Mouse (Mus musculus) thymus, postnatal 25 days (tissue): ENCODE measurements at regions not wholly inside any gene's neighbourhood (a gene's known extent, or its start where the extent isn't known, plus 50 kb on each side); places are given as distances from the start of the nearest gene placed in this dataset.

Experiments used
- DNase-seq: peaks from one replicate; pipeline ENCODE4 v3.0.0; 2022

DNA sequence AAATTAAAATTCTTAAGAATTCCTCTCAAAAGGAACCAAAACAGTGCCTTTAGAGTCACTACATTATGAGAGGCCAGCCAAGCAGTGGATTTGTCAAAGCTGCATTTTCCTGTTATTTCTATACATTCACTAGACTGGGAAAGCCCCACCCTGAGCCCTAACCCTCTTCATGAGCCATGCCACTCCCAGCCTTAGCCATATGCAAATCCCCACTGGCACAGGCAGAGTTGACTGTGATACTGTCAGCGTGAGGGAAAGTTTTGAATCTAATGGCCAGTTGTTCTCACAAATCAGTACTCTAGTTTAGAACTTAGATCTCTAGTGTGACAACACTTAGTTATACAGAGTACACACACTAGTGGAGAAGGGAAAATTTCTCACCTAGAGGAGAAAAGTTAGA is 486.4 kb downstream of the Inhba start:
- DNase-seq, result no peak

DNA sequence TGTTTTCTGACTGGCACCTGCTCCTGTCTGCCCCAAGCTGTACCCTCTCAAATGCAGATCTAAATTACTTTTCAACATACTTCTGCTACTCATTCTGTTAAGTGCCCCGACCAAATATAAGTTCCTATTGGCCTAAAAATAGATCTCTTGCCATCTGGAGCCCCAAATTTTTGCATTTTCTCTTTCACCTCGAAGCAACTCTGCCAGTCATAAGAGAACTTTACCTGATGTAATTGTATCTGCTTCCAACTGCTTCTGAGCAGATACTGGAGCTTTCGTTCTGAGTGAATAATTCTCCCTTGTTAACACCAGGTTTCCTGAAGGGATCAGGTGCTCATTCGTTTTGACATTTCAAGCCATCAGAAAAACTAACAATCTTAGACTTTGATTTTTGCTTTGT is 501.2 kb downstream of the Inhba start:
- no peak for DNase-seq

DNA sequence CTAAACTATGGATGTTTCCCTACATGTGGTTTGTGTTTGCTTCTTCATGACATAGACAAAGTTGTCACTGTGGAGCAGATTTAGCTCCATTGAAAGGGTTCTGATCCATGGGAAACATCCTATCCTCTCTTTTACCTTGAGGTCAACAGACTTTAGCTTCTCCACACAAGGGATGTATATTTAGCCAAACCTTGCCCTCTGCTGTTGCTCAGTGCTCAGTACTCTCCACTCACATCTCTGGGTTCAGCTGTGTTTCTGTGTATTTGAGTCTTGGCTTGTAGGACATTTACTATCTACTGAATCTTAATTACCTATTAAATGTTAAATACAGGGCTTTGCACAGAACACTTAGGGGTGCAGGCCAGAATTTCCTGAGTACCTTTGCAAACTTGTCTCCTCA is 503.5 kb downstream of the Inhba start:
- DNase-seq, result no peak

DNA sequence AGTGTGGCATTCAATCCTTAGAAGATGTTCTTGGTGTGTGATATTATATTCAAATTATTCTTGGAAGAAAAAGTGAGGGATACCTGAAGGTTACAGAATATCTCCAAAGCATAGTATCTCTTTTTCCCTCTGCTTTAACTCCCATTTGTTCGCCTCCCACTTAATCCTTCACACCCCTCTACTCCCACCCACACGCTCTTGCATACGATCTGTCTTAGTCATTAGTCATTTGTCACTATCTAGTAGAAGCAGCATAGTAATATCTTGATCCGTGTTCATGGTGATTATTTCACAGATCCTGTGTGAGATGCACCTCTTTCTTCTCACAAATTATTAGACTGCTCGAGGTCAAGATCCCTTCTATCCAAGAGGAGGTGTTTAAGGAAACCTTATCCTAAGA is 517.4 kb downstream of the Inhba start:
- DNase-seq, result no peak

DNA sequence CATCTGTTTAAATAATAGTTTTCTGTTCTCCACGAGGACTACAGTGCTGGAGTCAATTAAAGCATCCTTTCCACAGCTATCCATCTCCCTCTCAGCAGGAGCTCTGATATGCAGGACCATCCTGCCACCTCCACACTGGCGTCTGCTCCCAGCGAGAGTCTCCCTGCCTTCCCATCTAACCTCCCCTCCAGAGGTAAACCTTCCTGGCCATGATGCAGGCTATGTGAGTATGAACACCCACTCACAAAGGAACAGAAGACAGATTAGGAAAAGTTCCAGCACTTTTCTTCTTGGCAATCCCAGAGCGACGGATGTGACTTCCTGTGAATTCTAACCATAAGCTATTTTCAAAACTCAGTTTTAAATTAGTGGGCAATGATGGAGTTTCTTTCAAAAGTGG is 532.1 kb downstream of the Inhba start:
- DNase-seq, result no peak

DNA sequence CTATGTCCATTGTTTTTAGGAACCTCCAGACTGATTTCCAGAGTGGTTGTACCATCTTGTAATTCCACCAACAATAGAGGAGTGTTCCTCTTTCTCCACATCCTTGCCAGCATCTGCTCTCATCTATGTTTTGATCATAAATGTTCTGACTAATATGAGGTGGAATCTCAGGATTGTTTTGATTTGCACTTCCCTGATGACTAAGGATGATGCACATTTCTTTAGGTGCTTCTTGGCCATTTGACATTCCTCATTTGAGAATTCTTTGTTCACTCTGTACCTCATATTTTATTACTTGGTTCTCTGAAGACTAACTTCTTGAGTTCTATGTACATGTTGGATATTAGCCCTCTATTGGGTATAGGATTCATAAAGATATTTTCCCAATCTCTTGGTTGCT is 538.4 kb downstream of the Inhba start:
- DNase-seq, result no peak

DNA sequence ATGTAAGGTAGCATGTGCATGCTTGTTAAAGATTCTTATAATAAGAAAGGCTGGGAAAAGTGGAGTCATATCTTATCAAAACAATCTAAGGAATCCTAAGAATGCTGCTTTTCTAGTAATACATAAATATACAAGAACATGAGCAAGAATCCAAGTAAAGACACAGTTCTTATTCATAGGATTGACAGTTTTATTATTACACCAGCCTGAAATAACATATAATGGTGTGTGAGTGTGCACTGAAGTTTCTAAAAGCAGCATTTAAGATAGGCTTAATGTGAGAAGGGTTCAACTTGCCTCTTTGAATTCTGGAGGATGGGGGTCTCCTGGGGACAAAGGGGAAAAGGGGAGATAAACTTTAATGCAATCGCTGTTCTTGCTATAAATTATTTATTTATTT is 553.3 kb downstream of the Inhba start:
- DNase-seq, result no peak

DNA sequence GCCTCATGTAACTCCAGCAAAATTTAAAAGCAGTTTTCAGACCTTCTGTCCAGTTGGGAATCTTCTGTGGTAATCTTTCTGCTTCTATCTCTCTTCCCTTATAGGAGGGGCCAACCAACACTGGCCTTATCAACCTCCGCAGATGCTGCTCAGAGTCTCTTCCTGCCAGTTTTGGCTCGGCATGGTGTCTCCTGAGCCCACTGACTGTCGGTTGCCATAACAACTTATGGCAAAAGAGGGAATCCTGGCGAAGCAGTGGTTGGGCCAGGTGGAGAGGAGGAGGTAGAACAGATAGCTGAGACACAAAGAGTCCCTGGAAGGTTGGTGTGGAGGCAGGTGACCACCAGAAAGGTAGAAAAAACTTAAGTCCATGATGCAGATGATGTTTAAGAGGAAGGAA is 562.4 kb downstream of the Inhba start:
- DNase-seq, result no peak

DNA sequence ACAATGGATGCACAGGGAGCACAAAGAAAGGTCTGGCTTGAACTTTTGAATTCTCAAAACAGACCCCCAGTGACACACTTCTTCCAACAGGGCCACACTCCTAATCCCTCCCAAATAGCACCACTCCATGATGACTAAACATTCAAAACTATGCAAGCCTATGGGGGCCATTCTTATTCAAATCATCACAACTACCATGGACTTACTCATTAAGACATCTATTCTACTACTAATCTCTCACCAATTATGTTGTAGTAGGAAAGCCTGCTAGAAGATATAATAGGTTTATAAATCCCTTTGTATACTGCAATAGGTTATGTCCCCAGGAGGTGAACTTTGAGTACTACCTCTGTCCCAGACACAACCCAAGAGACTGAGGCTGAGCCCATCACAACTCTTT is 574.6 kb downstream of the Inhba start:
- DNase-seq, result no peak

DNA sequence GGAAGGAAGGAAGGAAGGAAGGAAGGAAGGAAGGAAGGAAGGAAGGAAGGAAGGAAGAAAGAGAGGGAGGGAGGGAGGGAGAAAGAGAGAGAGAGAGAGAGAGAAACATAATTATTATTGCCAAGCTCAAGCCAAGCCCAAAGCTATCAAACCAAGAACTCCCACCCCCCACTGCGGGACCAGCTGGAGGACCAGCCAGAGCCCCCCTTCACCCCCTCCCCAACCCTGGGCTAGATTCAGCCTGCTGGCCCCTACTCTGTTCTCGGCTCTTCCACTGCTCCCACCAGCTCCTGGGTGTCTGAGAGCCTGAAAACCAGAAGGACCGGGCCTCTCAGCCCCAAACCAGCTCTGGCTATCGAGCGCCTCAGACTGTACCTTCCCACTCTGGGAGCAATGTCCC is 608.1 kb downstream of the Inhba start:
- no peak for DNase-seq

DNA sequence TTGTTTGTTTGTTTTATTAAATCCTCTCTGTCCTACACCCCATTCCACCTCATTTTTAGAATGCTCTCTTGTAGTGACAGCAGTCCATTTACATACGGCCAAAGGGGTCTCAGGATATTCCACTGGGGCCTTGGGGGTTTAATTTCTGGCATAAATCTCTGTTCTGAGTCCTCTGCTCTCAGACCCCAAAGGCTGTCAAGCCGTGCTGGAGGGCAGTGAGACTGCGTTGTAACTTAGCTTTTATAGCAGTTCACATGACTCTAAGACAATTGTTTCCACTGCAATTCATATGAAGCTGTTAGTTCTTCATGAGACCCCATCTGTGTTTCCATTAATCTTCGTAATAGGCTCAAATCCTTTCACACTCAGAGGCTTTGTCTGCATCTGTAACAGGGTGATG is 614.9 kb downstream of the Inhba start:
- DNase-seq, result no peak

DNA sequence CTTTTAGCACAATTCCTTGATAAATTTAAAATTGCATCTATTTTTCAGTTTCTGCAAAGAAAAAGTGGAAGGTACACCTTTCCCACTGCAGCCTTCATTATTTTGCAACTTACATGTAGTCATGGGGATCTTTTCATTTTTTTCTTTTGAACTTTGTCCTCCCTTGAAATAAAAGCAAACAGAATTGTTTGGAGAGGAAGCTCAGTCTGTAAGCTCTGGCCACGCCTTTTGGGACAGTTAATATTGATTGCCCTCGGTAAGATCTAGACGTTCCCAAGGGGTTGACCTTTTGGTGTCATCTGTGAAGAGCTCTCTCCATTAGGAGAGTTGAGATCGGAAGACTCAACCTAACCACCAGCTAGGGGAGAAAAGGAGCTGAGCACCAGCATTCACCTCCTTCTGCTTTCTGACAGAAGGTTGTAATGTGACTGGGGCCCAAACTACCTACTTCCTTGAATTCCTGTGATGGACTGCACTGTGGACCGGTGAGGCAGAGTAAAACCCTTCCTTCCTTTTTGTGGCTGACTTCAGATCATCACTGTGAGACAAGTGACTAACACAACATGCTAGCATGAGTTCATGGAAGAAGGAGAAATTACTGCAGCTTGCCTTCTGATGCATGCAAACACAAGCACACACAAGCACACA is 621.9 kb downstream of the Inhba start:
- DNase-seq, result no peak

DNA sequence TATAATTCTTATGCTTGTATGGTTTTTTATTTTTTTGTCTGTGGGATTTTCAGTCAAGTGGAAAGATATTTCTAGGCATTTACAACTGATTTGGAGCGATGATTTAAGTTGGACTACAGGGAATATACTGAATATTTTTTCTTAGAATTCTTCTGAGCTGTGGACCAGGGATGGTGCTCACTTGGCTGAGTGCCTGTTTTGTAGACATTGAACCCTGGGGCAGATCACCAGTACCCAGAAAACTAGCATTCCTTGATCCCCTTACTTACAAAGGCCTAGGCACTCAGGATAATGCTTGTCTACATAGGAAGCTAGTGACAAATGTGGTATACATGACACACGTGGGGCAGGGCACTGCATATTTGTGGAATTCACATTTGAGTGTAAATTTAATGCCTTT is 624.6 kb downstream of the Inhba start:
- no peak for DNase-seq

DNA sequence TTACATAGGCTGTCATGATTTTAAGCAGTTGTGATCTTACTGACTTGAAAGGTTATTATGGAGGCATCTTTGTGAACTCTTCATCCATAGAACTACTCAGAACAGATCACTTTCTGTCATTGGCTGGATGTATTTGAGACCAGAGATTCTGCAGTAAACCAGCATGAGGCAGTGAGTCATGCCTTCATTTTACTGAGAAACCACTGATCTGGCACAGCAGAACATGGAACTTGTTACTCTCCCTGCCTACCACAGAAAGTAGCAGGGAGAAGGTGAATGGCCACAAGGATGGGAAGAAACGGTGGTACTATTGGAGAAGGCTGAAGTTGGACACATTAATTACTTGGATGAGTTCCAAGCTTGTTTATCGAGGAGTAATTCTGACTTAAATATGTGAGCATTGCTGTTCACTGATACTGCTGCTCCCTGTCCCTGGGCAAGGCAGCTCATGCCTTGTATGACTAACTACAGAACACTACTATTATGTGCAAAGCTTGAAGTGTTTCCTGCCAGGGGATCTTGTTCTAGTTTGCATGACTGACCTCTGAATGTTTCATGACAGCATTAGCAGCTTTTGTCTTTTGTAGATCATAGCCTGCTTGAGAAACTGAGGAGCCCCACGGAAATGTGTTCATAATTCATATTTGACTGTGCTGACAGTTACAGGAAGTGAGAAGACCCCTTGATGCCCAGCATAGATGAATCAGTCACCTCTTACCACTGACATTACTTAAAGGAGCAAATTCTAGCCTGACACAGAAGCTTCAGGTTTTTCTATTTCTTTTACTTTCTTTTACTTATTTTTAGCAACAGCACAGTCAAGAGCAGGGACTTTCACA is 630.2 kb downstream of the Inhba start:
- DNase-seq, result no peak

DNA sequence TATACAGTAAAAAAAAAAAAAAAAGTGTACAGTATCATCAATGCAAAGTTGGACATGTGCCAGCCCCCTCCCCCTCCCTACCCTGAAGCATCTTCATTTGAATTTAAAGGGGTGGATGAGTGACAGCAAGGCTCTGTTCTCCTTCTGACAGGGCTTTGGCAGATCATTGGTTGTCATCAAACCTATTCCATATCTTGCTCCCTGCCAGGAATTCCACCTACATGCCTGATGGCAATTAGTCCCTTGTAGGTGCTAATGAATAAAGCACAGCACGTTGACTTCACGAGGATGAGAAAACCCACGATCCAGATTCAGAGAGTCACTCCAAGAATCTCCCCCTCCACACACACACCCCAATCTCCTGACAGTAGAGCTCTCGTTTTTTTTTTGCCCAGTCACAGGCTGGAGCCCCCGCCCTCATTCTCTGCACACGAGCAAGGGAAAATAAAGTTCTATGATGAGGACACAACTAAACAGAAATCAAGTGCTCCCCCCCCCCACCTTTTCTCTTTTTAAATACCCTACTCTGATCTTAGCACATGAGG is 630.9 kb downstream of the Inhba start:
- DNase-seq, result no peak

DNA sequence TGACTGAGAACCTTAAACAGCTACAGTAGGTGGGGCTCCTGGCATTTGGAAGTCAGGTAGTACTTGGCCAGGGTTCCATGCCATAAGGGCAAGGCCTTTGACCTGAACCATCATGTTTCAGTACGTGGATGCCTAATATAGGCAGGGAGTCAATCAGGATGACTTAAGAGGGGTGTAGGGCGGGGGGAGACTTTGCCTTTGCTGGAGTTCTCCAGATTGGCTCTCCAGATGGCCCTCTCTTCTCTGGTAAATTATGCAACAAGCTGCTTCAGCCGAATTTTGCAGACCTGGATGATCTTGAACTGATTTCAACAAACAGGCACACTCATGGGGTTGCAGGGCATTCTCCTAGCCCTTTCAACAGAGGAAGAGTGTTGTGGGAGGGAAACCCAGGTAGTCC is 633.7 kb downstream of the Inhba start:
- no peak for DNase-seq

DNA sequence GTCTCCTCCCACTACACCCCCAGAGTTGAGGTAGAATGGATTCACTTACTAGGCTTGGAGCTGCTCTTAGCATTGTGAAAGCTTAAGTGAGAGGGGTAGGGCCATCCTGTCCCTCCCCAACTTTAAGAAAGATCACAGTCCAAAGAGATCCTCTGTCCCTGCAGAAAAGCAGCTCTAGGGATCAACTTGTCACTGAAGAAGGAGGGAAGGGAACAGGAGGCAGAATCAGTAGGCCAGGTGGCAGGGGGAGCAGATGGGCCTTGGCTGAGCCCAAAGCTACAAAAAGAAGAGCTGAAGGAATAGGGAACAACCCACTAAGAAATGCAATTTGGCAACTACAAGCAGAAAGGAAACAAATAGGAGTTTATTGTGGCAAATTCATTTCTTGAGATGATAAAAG is 634.4 kb downstream of the Inhba start:
- DNase-seq, result no peak

DNA sequence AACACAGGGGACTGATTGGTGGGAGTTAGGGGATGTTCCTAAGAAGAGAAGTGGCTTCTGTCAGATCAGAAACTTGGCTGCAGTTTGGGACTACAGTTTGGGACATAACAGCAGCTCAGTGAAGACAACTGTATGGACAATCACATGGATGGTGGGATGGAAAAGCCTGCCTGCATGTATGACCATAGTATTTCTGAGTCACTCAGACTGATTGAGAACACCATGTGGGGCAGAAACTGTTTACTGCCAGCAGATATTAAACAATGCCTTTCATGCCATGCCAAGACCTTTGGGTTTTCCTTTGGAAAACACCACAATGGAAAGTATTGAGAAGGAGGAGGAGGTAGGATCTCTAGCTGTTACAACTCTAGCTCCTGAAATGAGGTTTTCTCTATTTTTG is 635.0 kb downstream of the Inhba start:
- no peak for DNase-seq

DNA sequence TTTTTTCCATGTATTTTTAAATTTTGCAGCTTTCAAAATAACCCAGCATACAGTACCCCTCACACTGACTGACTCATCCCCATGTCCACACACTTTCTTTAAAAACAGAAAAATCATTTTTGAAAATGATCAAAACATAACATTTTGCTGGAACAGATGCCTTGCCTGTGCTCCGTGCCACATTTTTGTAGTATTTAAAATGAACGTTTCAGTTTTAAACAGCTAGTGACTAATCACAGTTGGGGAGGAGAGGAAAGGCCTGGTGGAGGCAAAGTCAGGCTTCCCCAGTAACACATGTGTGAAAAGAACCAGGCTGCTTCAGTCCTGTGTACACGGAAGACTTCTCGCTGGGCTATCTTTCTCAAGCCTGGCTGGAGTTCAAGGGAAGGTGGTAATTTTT is 644.5 kb downstream of the Inhba start:
- DNase-seq, result no peak

DNA sequence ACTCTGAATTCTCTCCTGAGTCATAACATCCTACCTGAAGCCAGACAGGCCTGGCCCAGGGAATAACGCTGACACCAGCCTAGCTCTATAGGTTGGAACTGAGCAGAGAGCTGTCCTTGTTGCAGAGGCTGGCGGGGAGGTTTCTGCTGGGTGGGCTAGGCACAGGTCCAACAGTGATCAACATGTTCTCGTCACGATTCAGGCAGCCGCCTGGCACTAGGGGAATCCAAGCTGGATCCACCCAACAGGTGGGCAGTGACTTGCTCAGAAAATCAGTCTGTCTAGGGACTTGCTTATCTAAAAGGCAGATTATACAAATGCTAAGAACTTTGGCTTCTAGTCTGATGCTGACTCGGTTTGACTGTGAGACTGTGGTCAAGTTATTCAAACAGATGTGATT is 648.2 kb downstream of the Inhba start:
- DNase-seq, result no peak

DNA sequence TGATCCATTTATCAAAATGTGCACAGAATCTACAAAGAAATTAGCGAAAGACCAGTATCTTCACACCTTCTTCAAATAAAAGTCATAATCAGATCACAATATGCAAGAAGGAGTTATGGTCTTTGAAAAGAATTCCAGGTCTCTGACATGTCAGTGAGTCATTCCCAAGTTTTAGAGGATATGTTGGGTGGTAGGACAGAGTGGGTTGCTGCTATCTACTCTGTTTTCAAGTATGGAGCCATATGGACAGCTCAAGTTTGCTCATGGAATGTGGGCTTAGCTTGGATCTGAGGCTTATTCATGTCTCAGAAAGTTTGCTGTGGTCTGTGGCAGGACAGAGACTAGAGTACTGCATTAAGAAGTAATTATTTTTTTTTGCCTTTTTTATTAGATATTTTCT is 657.0 kb downstream of the Inhba start:
- no peak for DNase-seq

DNA sequence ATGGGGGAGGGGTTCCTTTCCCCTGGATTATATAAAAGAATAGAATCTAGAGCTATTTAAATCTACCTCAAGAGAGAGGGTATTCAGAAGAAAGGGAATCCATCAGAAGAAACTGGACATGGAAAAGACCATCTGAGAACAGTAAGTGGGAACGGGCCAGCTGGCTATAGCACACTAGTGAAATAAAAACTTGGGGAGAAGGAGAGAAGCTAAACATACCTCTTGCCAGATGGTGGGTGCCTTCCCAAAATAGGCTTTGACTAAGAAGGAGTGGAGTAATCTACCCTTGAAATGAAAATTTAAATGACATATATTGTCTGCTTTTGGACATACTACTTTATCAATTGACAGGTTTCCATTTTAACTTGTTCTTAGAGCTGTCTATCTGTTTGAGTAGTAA is 657.6 kb downstream of the Inhba start:
- no peak for DNase-seq

DNA sequence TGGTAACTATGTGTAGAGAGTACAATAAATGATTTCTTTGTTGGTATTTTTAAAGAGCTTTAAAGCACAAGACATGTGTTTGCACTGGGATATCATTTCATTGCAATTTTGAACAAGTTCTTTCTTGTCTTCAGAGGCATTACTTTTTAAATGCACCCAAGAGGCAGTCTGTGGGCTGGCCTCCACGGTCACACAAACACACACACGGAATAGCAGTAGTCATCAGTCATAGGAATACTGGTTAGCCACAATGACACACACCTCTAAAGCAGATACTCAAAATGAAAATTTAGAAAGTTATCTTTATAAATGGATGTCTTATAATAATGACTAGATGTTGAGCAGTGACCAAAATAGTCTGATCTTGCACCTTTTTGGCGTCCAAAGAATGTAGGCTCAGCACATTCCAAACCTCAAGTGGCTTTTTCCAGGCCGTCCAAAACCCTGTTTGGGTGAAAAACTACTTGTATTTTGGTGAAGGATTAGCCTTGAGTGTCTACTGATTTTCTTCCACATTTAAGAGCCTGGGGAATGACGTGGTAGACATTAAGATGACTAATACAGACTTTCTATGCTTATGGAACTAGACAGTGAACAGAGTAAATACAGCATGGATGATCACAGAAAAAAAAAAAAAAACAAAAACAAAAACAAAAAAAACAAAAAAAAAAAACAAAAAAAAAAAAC is 658.5 kb downstream of the Inhba start:
- DNase-seq, result no peak

DNA sequence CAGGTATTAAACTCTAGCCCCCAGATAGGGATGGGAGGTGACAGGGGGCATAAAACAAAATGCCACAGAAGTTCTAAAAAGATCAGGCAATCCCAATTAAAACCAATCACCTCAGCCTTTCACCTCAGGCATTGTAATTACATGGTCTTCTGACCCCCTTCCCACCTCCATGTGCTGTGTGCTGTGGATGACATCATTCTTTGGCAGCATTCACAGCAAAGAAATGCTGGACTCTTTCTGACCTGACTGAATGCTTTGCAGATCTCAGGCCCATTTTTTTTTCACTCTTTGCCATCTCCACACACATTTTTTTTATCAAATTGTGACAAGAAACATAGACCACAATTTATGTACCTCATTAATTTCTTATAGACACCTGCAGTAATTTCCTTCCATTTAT is 659.1 kb downstream of the Inhba start:
- DNase-seq, result no peak
